Mouse (Mus musculus) stomach, embryonic 16.5 days (tissue): ENCODE data around the gene Hdac5. TPM values are rescaled to one million over a fixed set of nuclear protein-coding genes. Genes with fewer than 3 reads are reported as not detected.
A peak's percentile ranks its signal among the peaks of the same experiment; 100 is the strongest.

Experiments
- ATAC-seq: fragments of 200-750 bp; cut with Nextera tagmentation; 2 replicates; pipeline ENCODE4 v1.8.0; 2017; ENCODE audit warnings: moderate number of reproducible peaks, moderate TSS enrichment; ENCODE audit not compliant: insufficient read depth, low FRiP score
- H3K27ac ChIP-seq: fragments of 300-500 bp; sonication (generic); 2 replicates; pipeline ENCODE4 v1.5.1; 2014; ENCODE audit warnings: low read length
- H3K27me3 ChIP-seq: fragments of 300-500 bp; sonication (generic); 2 replicates; pipeline ENCODE4 v1.6.1; 2014; ENCODE audit warnings: low read length, control low read depth, mixed read lengths; ENCODE audit not compliant: control insufficient read depth, insufficient read depth
- H3K36me3 ChIP-seq: fragments of 300-500 bp; sonication (generic); 2 replicates; pipeline ENCODE4 v1.6.1; 2014; ENCODE audit warnings: low read length; ENCODE audit not compliant: control insufficient read depth, insufficient read depth
- H3K4me1 ChIP-seq: fragments of 300-500 bp; sonication (generic); 2 replicates; pipeline ENCODE4 v1.6.1; 2014; ENCODE audit warnings: low read length, control low read depth, mixed read lengths; ENCODE audit not compliant: control insufficient read depth, insufficient read depth
- H3K4me2 ChIP-seq: fragments of 300-500 bp; sonication (generic); 2 replicates; pipeline ENCODE4 v1.6.1; 2014; ENCODE audit warnings: low read depth, low read length, mixed read lengths
- H3K4me3 ChIP-seq: fragments of 300-500 bp; sonication (generic); replicated peaks from 2 replicates; pipeline ENCODE4 v1.5.1; 2014; ENCODE audit warnings: mild to moderate bottlenecking, low read length
- H3K9ac ChIP-seq: fragments of 300-500 bp; sonication (generic); 2 replicates; pipeline ENCODE4 v1.6.1; 2014; ENCODE audit warnings: low read length
- H3K9me3 ChIP-seq: fragments of 300-500 bp; sonication (generic); replicated peaks from 2 replicates; pipeline ENCODE4 v1.6.1; 2016; ENCODE audit warnings: low read length, control low read depth; ENCODE audit not compliant: control insufficient read depth
- WGBS: fragments of 180-500 bp; shearing (Covaris S2); extraction: QIAGEN DNeasy Blood & Tissue Kit; methylation state at CpG from one replicate; pipeline ENCODE4 v1.1.7; 2014; 5-methylcytosine and 5-hydroxymethylcytosine counted together
- polyA plus RNA-seq: library from polyadenylated mRNA; unstranded; fragments of >200 nt; fragmentation: Nextera tagmentation; extraction: Ambion mirVana; gene quantifications from 2 replicates; pipeline ENCODE4 v1.2.1, GENCODE M21; 2015

The Hdac5 gene
- polyA plus RNA-seq, 1 experiment from 2014 or later: 60.6 TPM

- peak overlapping the region; percentile 1; the same call in 1 of the 2 replicates for H3K27ac ChIP-seq
- peak overlapping the region; percentile 21; the same call in 1 of the 2 replicates for H3K4me2 ChIP-seq
- H3K4me3 ChIP-seq: no peak overlapping the region
- H3K36me3 ChIP-seq: no peaks in the 10 kb centered on the region
- H3K27me3 ChIP-seq: no peaks in the 10 kb centered on the region
- no peaks in the 10 kb centered on the region for H3K9me3 ChIP-seq
- H3K9ac ChIP-seq: peak overlapping the region; percentile 28; the same call in 1 of the 2 replicates
- WGBS: 36% methylated on average over 10 of the region's 10 CpGs
- no peak for ATAC-seq
- H3K4me1 ChIP-seq: peaks cover 90% of the 10 kb centered on the region
Measured at GRCm38 (mm10) chr11:102214430-102215156, 15.4 kb downstream of the Hdac5 start.

- ATAC-seq: no peak
- WGBS: 59% methylated on average over 18 of the region's 18 CpGs
- no peaks in the 10 kb centered on the region for H3K9me3 ChIP-seq
Measured at GRCm38 (mm10) chr11:102211936-102212341, 18.0 kb downstream of the Hdac5 start.

GRCm38 (mm10) chr11:102211011-102211410 lies 19.0 kb downstream of the Hdac5 start:
- H3K4me3 ChIP-seq: no peak overlapping the region
- no peak for ATAC-seq
- peak overlapping the region; percentile 32 for H3K9ac ChIP-seq
- peaks cover 78% of the 10 kb centered on the region for H3K4me1 ChIP-seq
- H3K4me2 ChIP-seq: no peak overlapping the region
- no peaks in the 10 kb centered on the region for H3K27me3 ChIP-seq
- WGBS: 34% methylated on average over 5 of the region's 5 CpGs
- H3K27ac ChIP-seq: peak overlapping the region; percentile 53
- no peaks in the 10 kb centered on the region for H3K9me3 ChIP-seq
- peaks cover 7% of the 10 kb centered on the region; the same call in 1 of the 2 replicates for H3K36me3 ChIP-seq

More at GRCm38 (mm10) chr11:102211936-102212341, 18.0 kb downstream of the Hdac5 start:
- H3K27me3 ChIP-seq: no peaks in the 10 kb centered on the region
- H3K27ac ChIP-seq: peak overlapping the region; percentile 21; the same call in 1 of the 2 replicates
- H3K9ac ChIP-seq: no peak overlapping the region
- no peak overlapping the region; the same call in 1 of the 2 replicates for H3K4me2 ChIP-seq
- H3K4me3 ChIP-seq: no peak overlapping the region
- peaks cover 87% of the 10 kb centered on the region for H3K4me1 ChIP-seq
- no peaks in the 10 kb centered on the region for H3K36me3 ChIP-seq

- H3K27ac ChIP-seq: no peak overlapping the region
- H3K4me1 ChIP-seq: peaks cover 70% of the 10 kb centered on the region
- H3K9me3 ChIP-seq: no peaks in the 10 kb centered on the region
- ATAC-seq: no peak
- no peaks in the 10 kb centered on the region for H3K27me3 ChIP-seq
- H3K4me2 ChIP-seq: no peak overlapping the region
- H3K36me3 ChIP-seq: peaks cover 7% of the 10 kb centered on the region; the same call in 1 of the 2 replicates
- H3K9ac ChIP-seq: no peak overlapping the region
- H3K4me3 ChIP-seq: no peak overlapping the region
- 77% methylated on average over 3 of the region's 3 CpGs for WGBS
Measured at GRCm38 (mm10) chr11:102210185-102210584, 19.8 kb downstream of the Hdac5 start.

- Histone ChIP-seq H3K4me3 (no peak overlapping the region), H3K4me1 (peaks cover 66% of the 10 kb centered on the region), H3K27ac (no peak overlapping the region), H3K36me3 (peaks cover 7% of the 10 kb centered on the region; the same call in 1 of the 2 replicates), H3K27me3 (no peaks in the 10 kb centered on the region), H3K9me3 (no peaks in the 10 kb centered on the region), H3K9ac (no peak overlapping the region), H3K4me2 (no peak overlapping the region)
- ATAC-seq: no peak
- WGBS: 34% methylated on average over 2 of the region's 2 CpGs
Measured at GRCm38 (mm10) chr11:102209742-102210141, 20.2 kb downstream of the Hdac5 start.

GRCm38 (mm10) chr11:102208846-102209245 lies 21.1 kb downstream of the Hdac5 start:
- Histone ChIP-seq H3K4me2 (no peak overlapping the region), H3K9me3 (no peaks in the 10 kb centered on the region), H3K27me3 (no peaks in the 10 kb centered on the region), H3K9ac (no peak overlapping the region), H3K36me3 (peaks cover 7% of the 10 kb centered on the region; the same call in 1 of the 2 replicates), H3K27ac (no peak overlapping the region), H3K4me1 (peaks cover 57% of the 10 kb centered on the region), H3K4me3 (no peak overlapping the region)
- no peak for ATAC-seq
- WGBS: 44% methylated on average over 3 of the region's 4 CpGs

GRCm38 (mm10) chr11:102207825-102208777 lies 21.9 kb downstream of the Hdac5 start:
- ATAC-seq: peak; percentile 39; the same call in 1 of the 2 replicates
- H3K9ac ChIP-seq: peak overlapping the region; percentile 35; the same call in 1 of the 2 replicates

GRCm38 (mm10) chr11:102206481-102206880 lies 23.5 kb downstream of the Hdac5 start:
- peaks cover 12% of the 10 kb centered on the region; the same call in 1 of the 2 replicates for H3K36me3 ChIP-seq

More at GRCm38 (mm10) chr11:102207825-102208777, 21.9 kb downstream of the Hdac5 start:
- Histone ChIP-seq H3K9me3 (no peaks in the 10 kb centered on the region), H3K4me2 (peak overlapping the region; percentile 11; the same call in 1 of the 2 replicates), H3K4me1 (peaks cover 50% of the 10 kb centered on the region), H3K4me3 (no peak overlapping the region), H3K27me3 (no peaks in the 10 kb centered on the region), H3K27ac (peak overlapping the region; percentile 56), H3K36me3 (peaks cover 12% of the 10 kb centered on the region; the same call in 1 of the 2 replicates)
- 48% methylated on average over 11 of the region's 11 CpGs for WGBS

More at GRCm38 (mm10) chr11:102206481-102206880, 23.5 kb downstream of the Hdac5 start:
- Histone ChIP-seq H3K9ac (no peak overlapping the region), H3K4me2 (no peak overlapping the region), H3K4me1 (peaks cover 39% of the 10 kb centered on the region), H3K27ac (no peak overlapping the region), H3K27me3 (no peaks in the 10 kb centered on the region), H3K4me3 (no peak overlapping the region), H3K9me3 (no peaks in the 10 kb centered on the region)
- 77% methylated on average over 30 of the region's 30 CpGs for WGBS
- ATAC-seq: no peak
